Mouse (Mus musculus) C2C12 (cell line): ENCODE measurements around the gene Arl15.

Experiments
- CEBPB ChIP-seq: IDR thresholded peaks from one replicate; pipeline ENCODE4 v1.6.1; 2011; ENCODE audit warnings: low read depth, mild to moderate bottlenecking, control low read depth, moderate library complexity
- CTCF ChIP-seq: IDR thresholded peaks from one replicate; pipeline ENCODE4 v1.5.1; 2011; ENCODE audit not compliant: control insufficient read depth, insufficient read depth, insufficient read length
- FOSL1 ChIP-seq: IDR thresholded peaks from one replicate; pipeline ENCODE4 v1.8.0; 2011; ENCODE audit warnings: mild to moderate bottlenecking, low read length; ENCODE audit not compliant: poor library complexity, insufficient read depth, severe bottlenecking
- MYOD1 ChIP-seq: IDR thresholded peaks from one replicate; pipeline ENCODE4 v1.6.1; 2011; ENCODE audit warnings: low read depth; ENCODE audit not compliant: control insufficient read depth, insufficient read length
- MYOG ChIP-seq: IDR thresholded peaks from one replicate; pipeline ENCODE4 v1.6.1; 2011; ENCODE audit not compliant: control insufficient read depth, insufficient read length; ENCODE audit errors: extremely low read depth
- USF1 ChIP-seq: IDR thresholded peaks from one replicate; pipeline ENCODE4 v1.6.1; 2011; ENCODE audit warnings: low read depth, mild to moderate bottlenecking, control low read depth, moderate library complexity

DNA sequence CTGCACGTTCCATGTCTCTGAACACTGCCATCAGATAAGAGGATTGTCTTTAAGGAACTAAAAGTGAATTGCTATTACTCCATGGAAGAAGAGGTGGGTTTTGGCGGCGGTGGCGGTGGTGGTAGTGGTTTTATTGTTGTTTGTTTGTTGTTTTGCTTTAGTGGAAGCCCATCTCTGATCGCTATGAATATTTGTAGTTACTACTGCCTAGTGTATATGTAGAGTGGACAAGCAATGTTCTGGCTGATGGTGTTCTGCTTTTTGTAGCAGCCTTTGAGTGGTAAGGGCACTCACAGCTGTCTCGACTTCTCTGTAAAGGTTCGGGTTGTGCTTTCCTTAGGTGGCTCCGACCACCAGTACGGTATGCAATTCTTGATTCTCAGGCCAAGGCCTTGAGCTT lies 327.3 kb downstream of the Arl15 start:
- TF ChIP-seq USF1 = no peak
- no peak for TF ChIP-seq CTCF
- no peak for TF ChIP-seq MYOD1
- TF ChIP-seq FOSL1 = no peak
- no peak for TF ChIP-seq CEBPB
- no peak for TF ChIP-seq MYOG
